Mouse (Mus musculus) CH12F3 (cell line): ENCODE results near the gene Ppie.
"Not testable (repeated sequence)": the region's sequence is repeated elsewhere in the genome, so short reads cannot be mapped to it uniquely, and the experiment has no call there.

ENCODE experiments used
- in situ Hi-C: fragments of 300-500 bp; cut with MboI; formaldehyde crosslinking; loops from 2 replicates; pipeline ENCODE4 v1.14.3; 2020; ENCODE audit warnings: low sequenced_read_pairs

The Ppie gene

DNA sequence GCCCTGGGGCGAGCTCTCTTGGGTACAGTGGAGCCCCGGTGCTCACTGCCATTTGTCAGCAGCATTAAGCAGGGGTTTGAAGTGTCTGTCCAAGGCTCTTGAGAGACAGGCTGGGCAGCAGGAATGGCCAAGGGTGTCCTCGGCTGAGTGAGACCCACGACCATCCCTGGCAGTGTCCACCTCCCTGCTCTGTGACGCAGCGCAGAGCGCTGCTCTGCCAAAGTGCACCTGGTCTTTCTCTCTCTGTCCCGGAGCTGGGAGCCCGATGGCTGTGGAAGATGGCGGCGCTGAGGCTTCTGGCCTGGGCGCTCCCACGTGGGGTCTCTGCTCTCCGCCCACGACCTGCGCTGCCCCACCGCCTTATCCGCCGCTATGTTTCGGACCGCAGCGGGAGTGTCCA, 23.7 kb downstream of the Ppie start, which contains the start of gene Oxct2b:
Gene Oxct2b (plus strand): TSS at position 256 of the 400 bp plus-strand sequence.
- in situ Hi-C loops: no loop called here

DNA sequence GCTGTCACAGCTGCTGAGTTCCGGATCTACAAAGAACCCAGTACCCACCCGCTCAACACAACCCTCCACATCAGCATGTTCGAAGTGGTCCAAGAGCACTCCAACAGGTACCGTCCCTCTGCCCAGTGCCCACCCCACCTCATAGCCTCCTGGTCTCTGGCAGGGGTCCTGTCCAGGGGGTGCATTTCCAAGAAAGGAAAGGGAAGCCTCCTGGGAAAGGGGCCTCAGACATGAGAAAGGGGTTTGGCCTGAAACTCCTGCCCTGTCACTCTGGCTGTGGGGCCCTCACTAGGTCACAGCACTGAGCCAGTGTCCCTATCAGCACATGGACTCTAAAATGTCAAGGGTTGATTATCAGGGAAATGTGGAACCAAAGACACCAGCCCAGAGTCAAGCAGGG, 25.1 kb downstream of the Ppie start:
- in situ Hi-C loops: not testable (repeated sequence)

DNA sequence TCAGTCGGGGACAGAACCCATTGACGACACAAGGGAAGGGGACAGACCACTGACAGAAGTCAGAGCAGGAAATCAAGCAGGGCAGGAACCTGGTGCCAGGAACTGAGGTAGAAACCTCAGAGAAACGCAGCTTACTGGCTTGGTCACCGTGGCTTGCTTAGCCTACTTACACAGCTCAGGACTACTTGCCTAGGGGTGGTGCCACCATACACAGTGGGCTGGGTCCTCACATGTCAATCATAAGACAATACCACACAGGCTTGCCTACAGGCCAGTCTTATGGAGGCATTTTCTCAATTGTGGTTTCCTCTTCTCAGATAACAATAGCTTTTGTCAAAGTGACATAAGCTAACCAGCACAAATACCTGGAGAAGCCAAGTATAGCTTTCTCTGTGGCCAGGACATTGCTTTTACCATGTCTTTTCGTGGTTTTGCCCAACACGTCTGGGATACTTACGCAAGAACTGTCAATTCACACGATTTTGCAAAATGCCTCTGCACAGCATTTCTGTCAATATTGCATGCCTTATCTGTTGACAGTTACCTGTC, 27.5 kb downstream of the Ppie start:
- in situ Hi-C loops: no loop called here

DNA sequence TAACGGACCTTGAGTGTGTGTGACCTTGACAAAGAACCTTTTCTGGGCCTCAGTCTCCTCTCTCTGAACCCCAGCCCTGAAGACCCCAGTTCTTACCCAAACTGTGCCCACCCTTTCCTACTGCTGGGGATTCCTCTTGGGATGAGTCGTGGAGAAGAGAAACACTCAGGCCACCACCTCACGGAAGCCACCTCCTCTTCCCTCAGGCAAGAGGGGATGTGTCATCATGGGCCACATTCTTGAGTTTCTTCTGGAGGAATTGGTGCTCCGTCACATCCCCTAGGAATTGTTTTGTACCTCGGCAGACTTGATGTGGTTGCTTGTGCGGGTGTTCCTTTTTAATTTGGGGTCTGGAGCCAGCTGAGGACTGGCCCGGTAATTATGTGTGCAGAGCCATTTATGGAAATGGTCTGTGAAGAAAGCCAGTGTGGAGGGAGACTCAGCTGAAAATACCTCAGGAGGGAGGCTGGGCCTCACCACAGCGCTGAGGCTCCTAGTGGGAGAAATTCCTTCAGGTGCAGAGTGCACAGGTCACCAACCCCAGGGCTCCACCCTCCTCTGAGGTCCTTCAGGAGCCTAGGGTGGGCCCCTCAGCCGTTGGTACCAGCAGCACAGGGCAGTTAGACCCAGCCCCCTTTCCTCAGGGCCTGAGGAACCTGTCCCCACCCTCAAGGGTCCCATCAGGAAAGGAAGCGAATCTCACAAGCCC, 28.3 kb downstream of the Ppie start:
- in situ Hi-C loops: not testable (repeated sequence)

DNA sequence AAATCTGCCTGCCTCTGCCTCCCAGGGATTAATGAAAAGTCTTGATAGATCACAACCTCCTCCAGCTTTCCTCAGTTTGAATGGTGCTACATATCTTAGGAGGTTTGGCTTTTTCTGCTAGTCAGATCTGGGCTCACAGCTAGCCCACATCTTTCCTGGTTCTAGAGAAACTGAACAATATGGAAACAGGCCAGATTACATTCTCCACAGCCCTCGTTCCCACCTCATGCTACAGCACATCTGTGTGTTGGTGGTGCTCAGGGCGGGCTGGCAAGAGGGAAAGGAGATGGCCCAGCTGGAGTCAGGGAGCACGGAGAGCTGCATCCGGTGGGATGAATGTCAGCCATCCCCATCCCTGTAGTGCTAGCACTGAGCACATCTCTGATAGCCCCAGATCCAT, 29.0 kb downstream of the Ppie start:
- in situ Hi-C loops: no loop called here

DNA sequence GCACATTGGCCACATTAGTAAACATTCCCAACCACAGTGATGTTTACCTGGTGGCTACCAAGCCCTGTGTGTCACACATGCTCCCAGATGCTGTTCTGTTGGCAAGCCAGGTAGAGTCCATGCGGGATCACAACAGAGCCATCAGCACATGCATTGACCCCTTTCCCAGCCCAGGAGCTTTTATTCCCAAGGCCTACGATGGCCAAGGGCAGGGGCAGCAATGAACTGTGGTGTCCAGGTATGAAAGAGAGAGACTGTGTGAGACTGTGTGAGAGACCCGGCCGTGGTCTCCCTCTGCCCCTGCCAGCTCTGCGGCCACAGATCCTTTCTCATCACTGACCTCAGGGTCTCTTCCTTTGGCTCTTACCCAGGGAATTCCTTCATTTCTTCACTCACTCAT, 31.7 kb downstream of the Ppie start:
- in situ Hi-C loops: no loop called here

DNA sequence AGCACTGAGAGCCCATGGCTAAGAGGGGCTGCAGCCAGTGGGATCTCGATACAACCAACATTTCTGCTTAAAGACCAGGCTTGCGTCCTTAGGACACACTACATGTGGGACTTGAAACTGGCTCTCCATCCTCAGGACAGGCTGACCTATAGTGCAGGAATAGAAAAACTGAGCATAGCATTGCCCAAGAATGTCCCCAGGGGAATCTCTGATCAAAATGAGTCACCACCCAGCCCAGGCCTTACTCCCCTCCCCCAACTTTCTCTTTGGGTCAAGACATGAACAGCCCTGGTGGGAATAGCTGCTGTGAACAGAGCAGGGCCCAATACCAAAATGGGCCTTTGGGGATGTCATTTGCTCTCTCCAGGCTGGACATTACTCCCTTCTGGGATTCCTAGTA, 32.9 kb downstream of the Ppie start:
- in situ Hi-C loops: no loop called here

DNA sequence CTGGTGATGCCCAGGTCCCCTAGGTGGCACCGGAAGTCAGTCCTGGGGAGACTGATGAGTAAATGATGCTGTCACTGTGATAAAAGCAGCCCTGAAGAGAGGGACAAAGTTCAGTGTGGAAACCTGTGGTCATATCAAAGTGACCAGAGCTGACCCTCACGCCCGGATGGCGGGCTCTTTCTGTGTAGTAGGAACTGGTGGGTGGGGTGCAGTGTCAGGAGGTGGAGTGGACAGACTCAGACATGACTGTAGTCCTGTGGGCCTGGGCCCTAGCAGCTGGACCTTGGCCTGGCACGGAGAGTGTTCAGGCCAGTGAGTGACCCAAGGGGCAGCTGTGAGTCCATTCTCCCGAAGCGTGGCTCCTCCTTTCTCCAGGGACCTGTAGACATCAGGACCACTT, 33.8 kb downstream of the Ppie start:
- in situ Hi-C loops: not testable (repeated sequence)

DNA sequence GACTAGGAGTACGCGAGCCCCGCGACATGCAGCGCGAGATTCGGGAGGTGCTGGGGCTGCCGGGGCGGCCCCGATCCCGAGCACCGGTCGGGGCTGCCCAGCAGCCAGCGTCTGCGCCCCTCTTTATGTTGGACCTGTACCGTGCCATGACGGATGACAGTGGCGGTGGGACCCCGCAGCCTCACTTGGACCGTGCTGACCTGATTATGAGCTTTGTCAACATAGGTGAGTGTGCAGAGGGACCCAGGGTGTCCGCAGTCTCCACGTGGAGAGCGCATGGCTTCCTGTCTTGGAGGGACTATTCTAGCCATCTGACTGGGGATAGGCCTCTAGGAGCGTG, 34.3 kb downstream of the Ppie start:
- in situ Hi-C loops: no loop called here

DNA sequence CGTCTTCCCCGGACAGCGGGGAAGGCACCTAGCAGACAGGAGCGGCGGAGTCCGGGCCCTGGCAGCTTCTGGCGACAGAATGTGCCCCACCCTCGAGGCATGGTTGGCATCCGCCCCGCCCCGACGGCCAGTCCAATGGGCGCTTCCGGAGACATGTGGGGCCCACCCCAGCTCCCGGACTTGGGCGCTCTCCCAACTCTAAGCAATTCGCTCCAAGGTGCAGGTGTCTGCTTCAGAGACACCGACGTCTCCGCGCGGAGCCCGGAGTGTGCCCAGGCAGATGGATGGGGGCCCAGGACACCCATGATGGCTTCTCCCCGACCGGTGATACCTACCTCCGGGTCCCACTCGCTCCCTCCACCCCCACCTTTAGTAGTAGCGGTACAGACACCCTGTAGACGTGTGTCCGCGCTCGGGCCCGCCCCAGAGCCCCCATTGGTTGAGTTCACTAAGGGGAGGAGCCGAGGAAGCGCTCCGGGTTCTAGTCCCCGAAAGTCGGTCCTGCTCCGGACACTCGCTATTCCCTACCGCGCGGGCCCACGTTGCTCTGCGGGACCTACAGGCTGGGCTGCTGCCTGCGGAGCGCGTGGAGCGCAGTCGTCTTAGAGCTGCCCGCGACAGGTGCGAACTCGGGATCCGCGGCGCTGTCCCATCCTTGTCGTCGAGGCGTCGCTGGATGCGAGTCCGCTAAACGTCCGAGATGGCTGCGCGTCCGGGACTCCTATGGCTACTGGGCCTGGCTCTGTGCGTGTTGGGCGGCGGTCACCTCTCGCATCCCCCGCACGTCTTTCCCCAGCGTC, 34.9 kb downstream of the Ppie start, which contains the start of gene Bmp8b:
Gene Bmp8b (plus strand): TSS at position 515 of the 800 bp plus-strand sequence.
- in situ Hi-C loops: no loop called here

DNA sequence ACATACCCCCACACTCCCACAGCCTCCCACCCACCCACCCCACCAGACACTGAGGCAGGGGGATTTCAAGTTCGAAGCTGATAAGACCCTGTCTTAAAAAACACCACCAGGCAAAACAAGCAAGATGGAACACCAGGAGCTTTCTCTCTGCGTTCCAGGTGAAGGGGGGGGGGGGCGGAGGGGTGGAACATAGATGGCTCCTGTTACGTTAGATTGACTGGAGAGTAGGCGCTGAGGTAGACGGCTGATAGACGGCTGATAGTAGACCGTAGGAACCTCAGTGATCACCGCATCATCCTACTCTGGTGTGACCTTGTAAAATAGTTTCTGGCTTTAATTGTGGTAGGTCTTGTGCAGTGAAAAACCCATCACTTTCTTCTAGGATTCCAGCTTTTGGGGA, 45.9 kb downstream of the Ppie start:
- in situ Hi-C loops: no loop called here

DNA sequence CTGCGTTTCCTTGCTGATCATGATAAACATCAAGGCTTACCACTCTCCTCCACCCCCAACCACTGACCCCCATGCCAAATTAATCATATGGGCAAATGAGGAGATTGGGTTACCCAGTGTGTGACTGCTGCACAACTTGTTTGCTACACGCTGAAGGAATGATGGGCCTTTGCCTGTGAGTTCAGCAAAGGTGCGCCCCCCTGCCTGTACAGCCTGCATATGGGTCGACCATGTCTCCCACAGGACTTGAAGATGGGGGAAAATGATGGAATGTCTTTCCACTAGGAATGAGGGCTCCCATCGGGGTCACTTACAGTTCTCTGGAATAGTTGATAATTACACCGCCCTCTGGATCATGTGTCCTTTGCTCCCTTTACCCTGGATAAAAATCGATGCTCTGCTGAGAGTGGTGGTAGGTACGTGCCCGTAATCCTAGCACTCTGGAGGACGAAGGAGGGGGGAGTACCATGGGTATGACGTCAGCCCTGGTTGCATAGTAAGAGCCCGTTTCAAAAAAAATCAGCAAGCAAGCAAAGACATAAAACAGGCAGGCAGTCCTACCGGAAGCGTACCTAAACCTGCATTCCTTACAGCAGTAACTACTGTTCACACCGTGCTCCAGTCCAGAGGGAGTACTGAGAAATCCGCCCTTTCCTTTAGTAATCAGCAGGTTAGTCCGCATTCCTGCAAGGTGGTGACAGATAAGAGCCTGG, 46.5 kb downstream of the Ppie start:
- in situ Hi-C loops: no loop called here

DNA sequence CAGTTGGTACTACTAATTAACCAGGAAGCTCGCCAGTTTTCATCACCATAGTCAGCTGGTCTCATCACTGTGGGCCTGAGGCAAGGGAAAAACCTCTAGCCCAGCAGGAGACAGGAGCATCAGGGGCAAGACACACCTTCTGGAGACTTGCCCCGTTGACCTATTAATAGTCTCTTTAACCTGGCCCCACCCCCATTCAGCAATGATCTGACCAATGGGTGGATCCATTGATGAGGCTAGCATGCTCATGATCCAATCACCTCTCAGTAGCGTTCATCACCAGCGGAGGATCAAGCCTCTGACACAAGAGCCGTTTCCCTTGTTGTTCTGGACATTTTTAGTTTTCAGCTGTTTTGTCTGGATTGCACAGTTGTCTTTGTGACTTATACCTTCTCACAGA, 47.1 kb downstream of the Ppie start:
- in situ Hi-C loops: no loop called here

DNA sequence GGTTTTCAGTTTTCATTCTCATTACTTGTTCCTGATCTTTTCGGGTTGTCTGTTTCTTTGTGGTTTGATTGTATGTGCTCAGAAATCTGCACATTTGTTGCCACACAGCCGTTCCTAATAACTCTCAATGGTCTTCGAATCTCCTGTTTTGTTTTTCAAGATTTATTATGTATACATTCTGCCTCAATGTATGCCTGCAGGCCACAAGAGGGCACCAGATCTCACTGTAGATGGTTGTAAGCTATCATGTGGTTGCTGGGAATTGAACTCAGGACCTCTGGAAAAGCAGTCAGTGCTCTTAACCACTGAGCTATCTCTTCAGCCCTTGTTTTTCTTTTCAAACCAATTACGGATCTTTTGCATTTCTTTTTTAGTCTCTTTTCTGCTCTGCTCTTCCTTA, 53.4 kb downstream of the Ppie start:
- in situ Hi-C loops: no loop called here

DNA sequence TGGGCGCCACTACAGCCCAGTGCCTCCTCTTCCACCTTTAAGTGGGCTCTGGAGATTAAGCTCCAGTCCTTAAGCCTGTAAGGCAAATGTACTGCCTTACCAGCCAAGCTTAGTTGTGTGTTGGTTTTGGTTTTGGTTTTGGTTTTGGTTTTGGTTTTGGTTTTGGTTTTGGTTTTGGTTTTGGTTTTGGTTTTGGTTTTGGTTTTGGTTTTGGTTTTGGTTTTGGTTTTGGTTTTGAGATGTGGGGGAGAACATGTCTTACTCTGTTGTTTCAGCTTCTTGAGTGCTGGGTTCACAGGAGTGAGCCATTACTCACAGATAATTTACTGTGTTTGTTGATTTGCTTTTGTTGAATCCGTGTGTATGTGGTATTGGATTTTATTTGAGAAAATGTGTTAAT, 54.5 kb downstream of the Ppie start:
- in situ Hi-C loops: no loop called here

DNA sequence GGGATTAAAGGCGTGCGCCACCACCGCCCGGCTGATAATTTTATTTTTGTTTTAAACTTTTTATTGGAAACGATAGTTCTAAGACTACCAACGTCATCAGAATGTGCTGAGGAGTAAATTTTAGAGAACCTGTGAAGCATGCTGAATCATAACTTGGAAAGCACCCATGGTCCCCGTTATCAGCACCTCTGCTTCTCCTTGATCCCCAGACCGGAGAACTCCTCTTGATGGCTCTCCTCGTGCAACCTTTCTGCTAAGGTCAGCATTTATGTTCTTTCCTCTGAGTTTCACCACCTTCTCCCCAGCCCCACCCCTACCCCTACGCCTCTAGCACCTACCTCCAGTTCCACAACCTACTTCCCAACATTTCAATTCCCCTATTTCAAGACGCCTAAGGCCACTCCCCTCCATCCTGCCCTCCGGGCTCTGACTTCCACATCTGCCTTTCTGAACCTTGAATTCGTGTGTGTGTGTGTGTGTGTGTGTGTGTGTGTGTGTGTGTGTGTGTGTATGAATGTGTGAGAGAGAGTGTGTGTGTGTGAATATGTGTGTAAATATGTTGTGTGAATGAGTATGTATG, 56.3 kb downstream of the Ppie start:
- in situ Hi-C loops: loop anchor here (5.0 kb wide), 1 partner anchor 91 kb away; no protein-coding TSS in a partner anchor

DNA sequence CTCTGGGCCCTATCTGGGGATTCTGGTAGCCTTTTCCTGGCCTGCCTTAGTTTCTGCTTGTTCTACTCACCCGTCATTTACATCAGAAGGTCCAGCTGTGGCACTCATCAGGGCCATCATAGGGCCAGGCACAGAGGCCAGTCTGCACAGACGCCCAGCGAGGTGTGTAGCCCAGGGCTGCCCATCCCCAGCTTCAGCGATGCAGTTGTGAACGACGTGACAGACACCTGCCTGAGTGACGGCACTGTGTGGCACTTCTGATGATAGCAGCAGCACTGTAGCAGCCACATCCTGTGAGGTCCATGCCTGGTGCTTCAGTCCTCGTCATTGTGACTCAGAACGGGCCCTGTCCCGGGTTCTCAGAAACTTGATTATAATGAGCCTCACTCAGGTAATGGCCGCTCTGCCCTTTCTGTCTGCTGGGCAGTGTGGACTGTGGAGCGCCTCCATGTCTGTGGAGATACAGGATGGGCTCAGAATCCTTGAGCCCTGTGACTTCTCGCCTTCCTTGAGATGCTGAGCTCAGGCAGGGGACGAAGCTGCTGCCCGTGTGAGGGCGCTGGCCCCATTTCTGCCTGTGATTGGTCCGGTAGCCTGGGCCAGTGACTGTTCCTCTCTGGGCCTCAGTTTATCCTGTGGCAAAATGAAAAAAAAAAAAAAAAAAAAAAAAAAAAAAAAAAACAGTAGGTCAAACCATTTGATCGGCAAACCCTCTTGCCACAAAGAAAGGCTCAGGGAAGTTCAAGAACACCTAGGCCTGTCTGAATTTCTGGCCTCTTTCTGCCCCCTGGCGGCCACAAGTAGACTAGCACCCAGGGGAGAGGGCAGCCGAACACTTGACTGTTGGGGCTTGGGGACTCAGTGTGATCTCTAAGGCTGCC, 57.2 kb downstream of the Ppie start:
- in situ Hi-C loops: loop anchor here (5.0 kb wide), 1 partner anchor 90 kb away; no protein-coding TSS in a partner anchor

DNA sequence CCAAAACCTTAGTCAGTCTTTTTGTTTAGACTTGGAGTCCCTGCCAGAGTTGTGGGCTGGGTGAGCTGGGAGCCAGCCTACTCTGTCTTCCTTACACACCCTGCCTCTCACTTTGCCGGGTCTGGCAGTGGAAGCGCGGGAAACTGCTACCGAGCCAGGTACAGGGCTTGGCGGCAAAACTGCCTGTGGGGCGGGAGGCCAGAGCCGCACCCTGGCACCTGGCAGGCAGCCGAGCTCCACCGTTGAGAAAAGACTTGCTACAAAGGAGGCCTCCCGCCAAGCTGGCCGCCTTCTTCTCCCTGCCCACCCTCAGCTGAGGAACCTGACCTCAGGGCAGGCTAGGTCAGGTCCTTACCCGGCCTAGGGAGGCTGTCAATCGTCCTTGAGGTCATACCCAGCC, 59.0 kb downstream of the Ppie start:
- in situ Hi-C loops: loop anchor here (5.0 kb wide), 1 partner anchor 88 kb away; no protein-coding TSS in a partner anchor

DNA sequence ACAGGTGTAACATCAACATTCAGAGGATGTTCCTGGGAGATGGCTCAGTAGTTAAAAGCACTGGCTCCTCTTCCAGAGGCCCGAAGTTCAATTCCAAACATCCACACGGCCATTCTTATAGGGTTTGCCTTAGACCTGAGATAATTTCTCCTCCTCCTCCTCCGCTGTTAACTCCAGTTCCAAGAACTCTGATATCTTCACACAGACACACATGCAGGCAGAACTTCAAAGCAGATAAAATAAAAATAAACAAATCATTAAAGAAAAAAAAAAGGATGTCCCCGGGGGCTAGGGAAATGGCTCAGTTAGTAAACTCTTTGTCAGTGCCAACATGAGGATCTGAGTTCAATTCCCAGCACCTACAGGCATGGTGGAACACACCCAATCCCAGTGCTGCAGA, 61.5 kb downstream of the Ppie start:
- in situ Hi-C loops: loop anchor here (10.0 kb wide), 1 partner anchor 173 kb away; no protein-coding TSS in a partner anchor
